8 mouse cellular contexts compared by ENCODE assay signal in genomic region chr6:124732476-124733370, GRCm38 (mm10). TPM values are rescaled to one million over a fixed set of nuclear protein-coding genes. Genes with fewer than 3 reads are reported as not detected.
A peak's percentile ranks its signal among the peaks of the same experiment; 100 is the strongest.
DNase-seq lines count a peak whose midpoint lies in the region; ATAC-seq lines count a peak whose summit lies in the region.

No protein-coding gene starts in this region.

- H3K4me2 ChIP-seq in liver, embryonic 16.5 days (ENCODE audit: low read depth, low read length) = peak overlapping the region; percentile 24; the same call in 1 of the 2 replicates

- H3K4me1 ChIP-seq in erythroblast, embryonic 14.5 days (ENCODE audit: control insufficient read depth) = peaks cover 22% of the 10 kb centered on the region
- H3K4me1 ChIP-seq in liver, embryonic 16.5 days (ENCODE audit: control insufficient read depth, low read depth, low read length) = peaks cover 7% of the 10 kb centered on the region

- peak overlapping the region; percentile 56 for H3K27ac ChIP-seq in liver, embryonic 16.5 days (ENCODE audit: low read length)

- ATAC-seq in liver, embryonic 16.5 days (ENCODE audit: low read depth) = peak; percentile 72

- 19% methylated on average over 19 of the region's 19 CpGs for WGBS in liver, embryonic 16.5 days (ENCODE audit: insufficient replicate concordance)

- peaks cover 2% of the 10 kb centered on the region for H3K36me3 ChIP-seq in erythroblast, embryonic 14.5 days (ENCODE audit: control insufficient read depth)
- H3K36me3 ChIP-seq in liver, embryonic 16.5 days (ENCODE audit: control insufficient read depth, insufficient read depth) = no peaks in the 10 kb centered on the region
- H3K36me3 ChIP-seq in splenic B cell, adult 2 months (ENCODE audit: control insufficient read depth, insufficient read depth, low read length, poor library complexity, severe bottlenecking) = peaks cover 22% of the 10 kb centered on the region

- peak overlapping the region; percentile 57 for H3K9ac ChIP-seq in liver, embryonic 16.5 days (ENCODE audit: low read depth, low read length)

- peak overlapping the region; percentile 38 for H3K4me3 ChIP-seq in erythroblast, embryonic 14.5 days (replicated peaks)
- H3K4me3 ChIP-seq in liver, embryonic 16.5 days (ENCODE audit: low read depth, low read length) = peak overlapping the region; percentile 50

- no peaks in the 10 kb centered on the region for H3K27me3 ChIP-seq in erythroblast, embryonic 14.5 days (ENCODE audit: control insufficient read depth)
- H3K27me3 ChIP-seq in liver, embryonic 16.5 days (ENCODE audit: control insufficient read depth, insufficient read depth, low read depth, low read length) = no peaks in the 10 kb centered on the region
- no peaks in the 10 kb centered on the region for H3K27me3 ChIP-seq in splenic B cell, adult 2 months (ENCODE audit: control insufficient read depth, insufficient read depth, low read length, poor library complexity, severe bottlenecking)

- no peaks in the 10 kb centered on the region for H3K9me3 ChIP-seq in erythroblast, embryonic 14.5 days (ENCODE audit: control insufficient read depth, low read length)
- no peaks in the 10 kb centered on the region for H3K9me3 ChIP-seq in liver, embryonic 16.5 days (replicated peaks; ENCODE audit: control insufficient read depth, low read length)

- peak; percentile 31 for DNase-seq in embryo, embryonic 10 days (ENCODE audit: low spot score)
- no peak for DNase-seq in embryo, embryonic 9.5 days (ENCODE audit: extremely low spot score)
- DNase-seq in B cell, adult 2 months = peak; percentile 87 to 90
- DNase-seq in splenic B cell, adult 2 months (ENCODE audit: low read depth, low spot score) = peak; percentile 87
- no peak for DNase-seq in left cerebral cortex, adult 8-10 months (ENCODE audit: low spot score in 2 of 2)
- no peak for DNase-seq in urinary bladder, postnatal 25 days (ENCODE audit: low spot score)

RNA-seq across cellular contexts. Expression of gene Ptpn6, which starts 5.8 kb away (rescaled TPM):
- polyA plus RNA-seq in erythroblast, embryonic 14.5 days (2012) = 0.20 and 0.68 TPM in 2 replicates
- polyA plus RNA-seq in liver, embryonic 16.5 days (2015; fragmentation: Nextera tagmentation; extraction: Ambion mirVana) = 38.2 and 38.3 TPM in 2 replicates
- 10 to 100 TPM in 2 of 4 experiments, 1 to 10 TPM in 2; 2.3 to 15.0 (median 7.9) TPM for total RNA-seq in left cerebral cortex, adult 8-10 months (2022)

RNA-seq across cellular contexts. Expression of gene Grcc10, which starts 8.5 kb away (rescaled TPM):
- polyA plus RNA-seq in erythroblast, embryonic 14.5 days (2012) = 0.95 and 2.7 TPM in 2 replicates
- 80.7 and 83.6 TPM in 2 replicates for polyA plus RNA-seq in liver, embryonic 16.5 days (2015; fragmentation: Nextera tagmentation; extraction: Ambion mirVana)
- total RNA-seq in left cerebral cortex, adult 8-10 months (2022) = 100 to 1,000 TPM; 301 to 323 (median 310) TPM

RNA-seq across cellular contexts. Expression of gene Phb2, which starts 20.6 kb away (rescaled TPM):
- polyA plus RNA-seq in erythroblast, embryonic 14.5 days (2012) = 19.9 and 21.8 TPM in 2 replicates
- polyA plus RNA-seq in liver, embryonic 16.5 days (2015; fragmentation: Nextera tagmentation; extraction: Ambion mirVana) = 206 and 214 TPM in 2 replicates
- total RNA-seq in left cerebral cortex, adult 8-10 months (2022) = 100 to 1,000 TPM; 111 to 126 (median 116) TPM

RNA-seq across cellular contexts. Expression of gene Emg1, which starts 20.7 kb away (rescaled TPM):
- 13.7 and 19.1 TPM in 2 replicates for polyA plus RNA-seq in erythroblast, embryonic 14.5 days (2012)
- 105 and 121 TPM in 2 replicates for polyA plus RNA-seq in liver, embryonic 16.5 days (2015; fragmentation: Nextera tagmentation; extraction: Ambion mirVana)
- total RNA-seq in left cerebral cortex, adult 8-10 months (2022) = 10 to 100 TPM; 41.0 to 48.1 (median 43.4) TPM

RNA-seq across cellular contexts. Expression of gene Gm45234, which starts 23.1 kb away (rescaled TPM):
- 0.02 and 0.04 TPM in 2 replicates for polyA plus RNA-seq in erythroblast, embryonic 14.5 days (2012)
- polyA plus RNA-seq in liver, embryonic 16.5 days (2015; fragmentation: Nextera tagmentation; extraction: Ambion mirVana) = not detected in 2 replicates
- not detected for total RNA-seq in left cerebral cortex, adult 8-10 months (2022)

Comparison
In these comparisons a context has a peak if more than half of its experiments do, and no peak if none do; other contexts are left out.
1. DNase-seq: peak in embryo, embryonic 10 days (single experiment), B cell, adult 2 months (2 of 2) and splenic B cell, adult 2 months (single experiment); none in embryo, embryonic 9.5 days (single experiment), left cerebral cortex, adult 8-10 months (0 of 2) and urinary bladder, postnatal 25 days (single experiment).
2. RNA of gene Ptpn6, which starts 5.8 kb away (polyA plus RNA-seq): 38.2 to 38.3 TPM in liver, embryonic 16.5 days; 0.20 to 0.68 TPM in erythroblast, embryonic 14.5 days; every median in the first group is over 10 times any median in the second.
3. RNA of gene Grcc10, which starts 8.5 kb away (polyA plus RNA-seq): 80.7 to 83.6 TPM in liver, embryonic 16.5 days; 0.95 to 2.7 TPM in erythroblast, embryonic 14.5 days; every median in the first group is over 10 times any median in the second.